Comparison of ENCODE assay signal across 18 mouse cellular contexts in genomic region chr9:43019656-43020055, GRCm38 (mm10).
"Had no signal": no experiment of that assay in that cellular context is flagged by ENCODE, and none has a peak within 500 bp of the region (broad histone marks: within the 10 kb centered on the region; RNA-seq: fewer than 3 reads in every experiment).

No protein-coding gene starts in this region.

- H3K4me1 ChIP-seq: midbrain, embryonic 13.5 days; midbrain, embryonic 15.5 days; neural tube, embryonic 12.5 days had no signal

- H3K9me3 ChIP-seq: lung, embryonic 15.5 days; megakaryocyte, embryonic 14.5 days; midbrain, embryonic 13.5 days; midbrain, embryonic 15.5 days; neural tube, embryonic 12.5 days had no signal

- DNase-seq: liver, postnatal 0 days; lung, adult 2 months; lung, postnatal 14 days; lung, postnatal 36 days; right cerebral cortex, postnatal 14 days; right cerebral cortex, postnatal 4 days; spleen, adult 18-20 months; thymus, adult 18-20 months; thymus, postnatal 14 days; thymus, postnatal 36 days had no signal

- H3K27ac ChIP-seq: lung, embryonic 15.5 days; macrophage; midbrain, embryonic 13.5 days; midbrain, embryonic 15.5 days; neural tube, embryonic 12.5 days had no signal

- ATAC-seq: liver, postnatal 0 days; lung, postnatal 0 days; midbrain, embryonic 13.5 days; midbrain, embryonic 15.5 days had no signal

- H3K4me2 ChIP-seq: lung, embryonic 15.5 days; midbrain, embryonic 11.5 days; midbrain, embryonic 13.5 days; midbrain, embryonic 15.5 days; neural tube, embryonic 12.5 days had no signal

- H3K4me3 ChIP-seq: lung, embryonic 15.5 days; midbrain, embryonic 13.5 days; midbrain, embryonic 15.5 days; neural tube, embryonic 12.5 days had no signal

- H3K27me3 ChIP-seq: lung, embryonic 15.5 days; megakaryocyte, embryonic 14.5 days; midbrain, embryonic 13.5 days; midbrain, embryonic 15.5 days; neural tube, embryonic 12.5 days had no signal

- H3K9ac ChIP-seq: liver, postnatal 0 days; lung, embryonic 15.5 days; midbrain, embryonic 13.5 days; midbrain, embryonic 15.5 days; neural tube, embryonic 12.5 days had no signal
